Mouse (Mus musculus) C2C12 (cell line): ENCODE measurements around the gene Rnf141.

Source experiments
- CEBPB ChIP-seq: IDR thresholded peaks from one replicate; pipeline ENCODE4 v1.6.1; 2011; ENCODE audit warnings: low read depth, mild to moderate bottlenecking, control low read depth, moderate library complexity
- CTCF ChIP-seq: IDR thresholded peaks from one replicate; pipeline ENCODE4 v1.5.1; 2011; ENCODE audit not compliant: control insufficient read depth, insufficient read depth, insufficient read length
- MAX ChIP-seq: IDR thresholded peaks from one replicate; pipeline ENCODE4 v1.6.1; 2011; ENCODE audit warnings: mild to moderate bottlenecking, control low read depth
- MYOD1 ChIP-seq: IDR thresholded peaks from one replicate; pipeline ENCODE4 v1.6.1; 2011; ENCODE audit warnings: low read depth; ENCODE audit not compliant: control insufficient read depth, insufficient read length
- MYOG ChIP-seq: IDR thresholded peaks from one replicate; pipeline ENCODE4 v1.6.1; 2011; ENCODE audit not compliant: control insufficient read depth, insufficient read length; ENCODE audit errors: extremely low read depth
- USF1 ChIP-seq: IDR thresholded peaks from one replicate; pipeline ENCODE4 v1.6.1; 2011; ENCODE audit warnings: low read depth, mild to moderate bottlenecking, control low read depth, moderate library complexity

- TF ChIP-seq USF1, result no peak
- TF ChIP-seq CTCF, result no peak
- no peak for TF ChIP-seq CEBPB
- TF ChIP-seq MYOG, result no peak
- TF ChIP-seq MAX, result no peak
- TF ChIP-seq MYOD1, result no peak
These were observed 11.3 kb upstream of the Rnf141 start for GRCm38 (mm10) chr7:110855604-110856003.
